Mouse (Mus musculus) small intestine, adult 10 weeks (tissue): Measurements from ENCODE around the gene Dntt. TPM values are rescaled to one million over a fixed set of nuclear protein-coding genes. Genes with fewer than 3 reads are reported as not detected.

Source experiments
- polyA plus RNA-seq: library from polyadenylated mRNA; stranded (reverse); fragments of 350-450 nt; fragmentation: Illumina TruSeq; extraction: RNeasy Lipid Tissue Mini Kit (QIAGEN cat#74804); gene quantifications from one replicate; pipeline ENCODE4 v1.2.3, GENCODE M21; 2014; ENCODE audit warnings: low replicate concordance

Gene Dntt
- polyA plus RNA-seq: not detected

GRCm38 (mm10) chr19:41029219-41029618, at the start of gene Dntt:
TSS of gene Dntt (plus strand) at chr19:41029275.

GRCm38 (mm10) chr19:40994057-40994585, 35.0 kb upstream of the Dntt start, which contains the start of gene Blnk:
TSS of gene Blnk (minus strand) at chr19:40994535.

DNA sequence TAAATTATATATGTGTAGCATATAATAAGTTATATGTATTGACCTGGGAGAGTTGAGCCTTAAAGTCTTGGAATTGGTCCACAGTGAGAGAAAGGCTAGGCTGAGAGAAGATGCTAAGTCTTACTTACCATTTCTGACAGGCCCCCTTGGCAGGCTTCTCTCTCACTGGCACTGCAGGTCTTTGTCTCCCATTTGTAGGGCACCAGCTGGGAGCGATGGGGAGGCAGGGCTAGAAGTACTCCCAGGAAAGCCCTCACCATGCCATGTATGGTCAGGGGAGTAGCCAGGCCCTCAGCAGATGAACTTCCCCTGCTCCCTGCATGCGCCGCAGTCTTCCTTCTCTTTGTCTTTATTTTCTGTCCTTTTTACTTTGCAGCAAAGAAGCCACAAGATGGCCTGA, 47.8 kb downstream of the Dntt start, which contains the start of gene Opalin:
Opalin (minus strand) TSS at position 208 of the 400 bp plus-strand sequence.

Other genes starting within 250 kb of the Dntt start
- 10.3 TPM for gene Ccnj, start 198.0 kb upstream of the Dntt start, polyA plus RNA-seq
- gene Zfp518a, start 134.6 kb upstream of the Dntt start, polyA plus RNA-seq: 50.0 TPM
- gene Blnk, start 34.7 kb upstream of the Dntt start, polyA plus RNA-seq: 29.1 TPM
- not detected for gene Opalin, start 47.8 kb downstream of the Dntt start, polyA plus RNA-seq
- not detected for gene Tll2, start 177.6 kb downstream of the Dntt start, polyA plus RNA-seq
- gene Tm9sf3, start 234.7 kb downstream of the Dntt start, polyA plus RNA-seq: 850 TPM